Mouse (Mus musculus) fat pad, adult 2 months (tissue): ENCODE data around the gene Ugt1a7c.
"Not testable (repeated sequence)": the region's sequence is repeated elsewhere in the genome, so short reads cannot be mapped to it uniquely, and the experiment has no call there.

ENCODE experiments used
- DNase-seq: peaks from one replicate; pipeline ENCODE4 v3.0.0-alpha.2; 2011; ENCODE audit warnings: low read depth, low spot score; ENCODE audit errors: extremely low read depth

Ugt1a7c gene

GRCm38 (mm10) chr1:88094941-88095492 lies at the start of gene Ugt1a7c:
Gene Ugt1a7c, plus strand, starts transcription at chr1:88095062.
- DNase-seq, result no peak

GRCm38 (mm10) chr1:88047408-88047807 lies 47.5 kb upstream of the Ugt1a7c start:
- not testable (repeated sequence) for DNase-seq

GRCm38 (mm10) chr1:88055088-88055487 lies 39.8 kb upstream of the Ugt1a7c start, which contains the start of gene Ugt1a10:
Gene Ugt1a10, plus strand, starts transcription at chr1:88055388.
- DNase-seq, result no peak

GRCm38 (mm10) chr1:88066472-88067102 lies 28.3 kb upstream of the Ugt1a7c start:
- not testable (repeated sequence) for DNase-seq

GRCm38 (mm10) chr1:88070495-88070894 lies 24.4 kb upstream of the Ugt1a7c start, which contains the start of gene Ugt1a9:
Gene Ugt1a9, plus strand, starts transcription at chr1:88070800.
- DNase-seq, result no peak

- DNase-seq, result no peak
Measured at GRCm38 (mm10) chr1:88070902-88071301, 24.0 kb upstream of the Ugt1a7c start.

GRCm38 (mm10) chr1:88074471-88074870 lies 20.4 kb upstream of the Ugt1a7c start:
- DNase-seq, result no peak

GRCm38 (mm10) chr1:88077128-88077527 lies 17.7 kb upstream of the Ugt1a7c start:
- DNase-seq, result no peak

GRCm38 (mm10) chr1:88081670-88082069 lies 13.2 kb upstream of the Ugt1a7c start:
- DNase-seq, result no peak

- DNase-seq, result no peak
Measured at GRCm38 (mm10) chr1:88086125-88086524, 8.7 kb upstream of the Ugt1a7c start.

GRCm38 (mm10) chr1:88087513-88087912 lies 7.3 kb upstream of the Ugt1a7c start, which contains the start of gene Ugt1a8:
Gene Ugt1a8, plus strand, starts transcription at chr1:88087813.
- DNase-seq, result no peak

- DNase-seq, result no peak
Measured at GRCm38 (mm10) chr1:88092341-88092740, 2.5 kb upstream of the Ugt1a7c start.

GRCm38 (mm10) chr1:88094270-88094676 lies 589 bp upstream of the Ugt1a7c start:
- not testable (repeated sequence) for DNase-seq

GRCm38 (mm10) chr1:88098546-88098945 lies 3.7 kb downstream of the Ugt1a7c start:
- not testable (repeated sequence) for DNase-seq

- not testable (repeated sequence) for DNase-seq
Measured at GRCm38 (mm10) chr1:88099691-88100090, 4.8 kb downstream of the Ugt1a7c start.

GRCm38 (mm10) chr1:88103019-88103418 lies 8.2 kb downstream of the Ugt1a7c start, which contains the start of gene Ugt1a6b:
Gene Ugt1a6b, plus strand, starts transcription at chr1:88103252.
- DNase-seq, result peak; percentile 74

- not testable (repeated sequence) for DNase-seq
Measured at GRCm38 (mm10) chr1:88103697-88104468, 9.0 kb downstream of the Ugt1a7c start.

GRCm38 (mm10) chr1:88104667-88105430 lies 10.0 kb downstream of the Ugt1a7c start:
- no peak for DNase-seq

- DNase-seq, result no peak
Measured at GRCm38 (mm10) chr1:88105656-88106055, 10.8 kb downstream of the Ugt1a7c start.

- DNase-seq, result not testable (repeated sequence)
Measured at GRCm38 (mm10) chr1:88109027-88109557, 14.2 kb downstream of the Ugt1a7c start.

GRCm38 (mm10) chr1:88109604-88110003 lies 14.7 kb downstream of the Ugt1a7c start:
- DNase-seq, result not testable (repeated sequence)
